ENCODE assay signal across 7 mouse cellular contexts in the genomic region with DNA sequence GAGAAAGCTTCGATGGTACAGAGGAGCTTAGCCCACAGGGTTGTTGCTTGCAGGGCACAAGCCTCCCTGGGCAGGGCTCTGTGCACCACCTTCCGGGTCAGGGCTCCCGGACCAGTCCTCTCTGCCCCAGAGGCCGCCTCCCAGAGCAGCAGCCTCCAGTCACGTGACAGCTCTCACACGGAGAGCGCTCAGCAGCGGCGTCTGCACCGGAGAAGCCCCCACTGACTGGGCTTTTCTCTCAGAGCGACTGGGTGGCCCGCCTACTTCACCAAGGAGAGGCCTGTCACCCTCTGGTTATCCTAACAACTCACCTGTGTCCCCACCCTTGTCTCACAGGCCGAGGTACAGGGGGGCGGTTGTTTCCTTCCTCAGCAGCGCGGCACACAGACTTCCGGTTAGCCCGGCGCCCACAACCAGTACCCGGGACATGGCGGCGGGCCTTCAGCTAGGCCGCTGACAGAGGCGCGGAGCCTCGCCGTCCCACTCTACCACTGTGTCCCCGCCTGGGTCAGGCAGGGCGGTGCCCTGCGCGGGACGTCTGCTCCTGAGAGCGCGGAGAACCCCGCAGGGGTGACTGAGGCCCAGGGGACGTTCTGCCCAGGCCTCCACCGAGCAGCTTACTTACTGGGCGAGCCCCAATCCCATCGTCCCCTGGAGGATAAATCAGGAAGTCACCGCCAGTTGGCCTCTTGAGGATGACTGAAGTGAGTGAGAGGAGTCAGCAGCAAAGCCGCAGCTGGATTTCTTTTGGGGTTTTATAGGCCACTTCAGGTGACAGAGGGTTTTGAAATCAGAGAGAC. TPM values are rescaled to one million over a fixed set of nuclear protein-coding genes. Genes with fewer than 3 reads are reported as not detected.
DNase-seq lines count a peak whose midpoint lies in the region; ATAC-seq lines count a peak whose summit lies in the region.
"Not testable (repeated sequence)": the region's sequence is repeated elsewhere in the genome, so short reads cannot be mapped to it uniquely, and the experiment has no call there.

A gene (minus strand): TSS at position 665 of the 800 bp plus-strand sequence.

- not testable (repeated sequence) for H3K4me3 ChIP-seq in brown adipose tissue, adult 24 weeks (ENCODE audit: insufficient read depth, low read depth, low read length); forebrain, embryonic 11.5 days (ENCODE audit: low read depth, low read length); kidney, embryonic 16.5 days (ENCODE audit: low read length)
- peak within 1 kb of the TSS; percentile 30; the same call in 1 of the 2 replicates for H3K4me3 ChIP-seq in heart, embryonic 15.5 days
- H3K4me3 ChIP-seq in limb, embryonic 15.5 days = peak within 1 kb of the TSS; percentile 19; the same call in 1 of the 2 replicates
- 0 out of 2 replicates have a peak within 1 kb of the TSS, but pooled peaks have one; percentile 13 for H3K4me3 ChIP-seq in midbrain, embryonic 14.5 days (replicated peaks; ENCODE audit: low read depth, low read length)

- H3K27ac ChIP-seq in brown adipose tissue, adult 24 weeks (replicated peaks; ENCODE audit: low read depth, low read length); forebrain, embryonic 11.5 days (ENCODE audit: low read depth, low read length); heart, embryonic 15.5 days; kidney, embryonic 16.5 days (ENCODE audit: low read length); limb, embryonic 15.5 days; midbrain, embryonic 14.5 days (replicated peaks; ENCODE audit: low read depth, low read length): not testable (repeated sequence)

- 36% methylated on average over 12 of the region's 41 CpGs for WGBS in forebrain, embryonic 11.5 days
- 24% methylated on average over 12 of the region's 41 CpGs for WGBS in heart, embryonic 15.5 days
- WGBS in kidney, embryonic 16.5 days = 45% methylated on average over 11 of the region's 41 CpGs
- 30% methylated on average over 13 of the region's 41 CpGs for WGBS in limb, embryonic 15.5 days
- WGBS in midbrain, embryonic 14.5 days = 23% methylated on average over 11 of the region's 41 CpGs

- peak; percentile 94 for ATAC-seq in forebrain, embryonic 11.5 days (replicated peaks; ENCODE audit: low FRiP score)
- peak; percentile 79 for ATAC-seq in heart, embryonic 15.5 days (replicated peaks; ENCODE audit: insufficient number of reproducible peaks, insufficient read depth, low FRiP score, low read depth)
- ATAC-seq in kidney, embryonic 16.5 days (ENCODE audit: low FRiP score, low TSS enrichment) = peak; percentile 89
- ATAC-seq in limb, embryonic 15.5 days (ENCODE audit: insufficient number of reproducible peaks, low FRiP score, low TSS enrichment, low read depth) = not testable (repeated sequence)
- peak; percentile 92 for ATAC-seq in midbrain, embryonic 14.5 days (ENCODE audit: low FRiP score, low TSS enrichment)

- not testable (repeated sequence) for H3K9ac ChIP-seq in forebrain, embryonic 11.5 days (ENCODE audit: low read length); heart, embryonic 15.5 days; kidney, embryonic 16.5 days (replicated peaks; ENCODE audit: low read length); limb, embryonic 15.5 days; midbrain, embryonic 14.5 days (replicated peaks; ENCODE audit: low read length)

- not testable (repeated sequence) for H3K36me3 ChIP-seq in forebrain, embryonic 11.5 days (ENCODE audit: control insufficient read depth, insufficient read depth, low read length); heart, embryonic 15.5 days; kidney, embryonic 16.5 days (ENCODE audit: insufficient read depth, low read length); limb, embryonic 15.5 days; midbrain, embryonic 14.5 days (ENCODE audit: control insufficient read depth, insufficient read depth, low read length)

- not testable (repeated sequence) for H3K9me3 ChIP-seq in forebrain, embryonic 11.5 days (ENCODE audit: control insufficient read depth, low read length); heart, embryonic 15.5 days (replicated peaks); kidney, embryonic 16.5 days (ENCODE audit: low read length); limb, embryonic 15.5 days; midbrain, embryonic 14.5 days (ENCODE audit: control insufficient read depth, low read length)

- H3K4me1 ChIP-seq in brown adipose tissue, adult 24 weeks (ENCODE audit: control insufficient read depth, insufficient read depth, insufficient read length, low read length); forebrain, embryonic 11.5 days (replicated peaks; ENCODE audit: control insufficient read depth, insufficient read depth, low read length); heart, embryonic 15.5 days (replicated peaks); kidney, embryonic 16.5 days (ENCODE audit: insufficient read depth, low read length); limb, embryonic 15.5 days; midbrain, embryonic 14.5 days (ENCODE audit: control insufficient read depth, insufficient read depth, low read length): not testable (repeated sequence)

- not testable (repeated sequence) for H3K4me2 ChIP-seq in forebrain, embryonic 11.5 days (ENCODE audit: low read depth, low read length, severe bottlenecking)
- peak within 1 kb of the TSS; percentile 53 for H3K4me2 ChIP-seq in heart, embryonic 15.5 days
- H3K4me2 ChIP-seq in kidney, embryonic 16.5 days (replicated peaks; ENCODE audit: low read depth, low read length) = 0 out of 2 replicates have a peak within 1 kb of the TSS, but pooled peaks have one; percentile 21
- peak within 1 kb of the TSS; percentile 13; the same call in 1 of the 2 replicates for H3K4me2 ChIP-seq in limb, embryonic 15.5 days
- H3K4me2 ChIP-seq in midbrain, embryonic 14.5 days (ENCODE audit: low read length) = peak within 1 kb of the TSS; percentile 40

- H3K27me3 ChIP-seq in forebrain, embryonic 11.5 days (ENCODE audit: control insufficient read depth, insufficient read depth, low read length); heart, embryonic 15.5 days; kidney, embryonic 16.5 days (ENCODE audit: insufficient read depth, low read length); limb, embryonic 15.5 days; midbrain, embryonic 14.5 days (ENCODE audit: control insufficient read depth, insufficient read depth, low read length): not testable (repeated sequence)

- peak; percentile 53 for DNase-seq in forebrain, embryonic 11.5 days (ENCODE audit: low spot score)
- DNase-seq in midbrain, embryonic 14.5 days = peak; percentile 13
- peak; percentile 19 to 30 for DNase-seq in spleen, postnatal 36 days (ENCODE audit: low spot score in 2 of 2)

RNA-seq across cellular contexts. Expression of the gene that starts here (rescaled TPM):
- polyA plus RNA-seq in brown adipose tissue, adult 24 weeks (2012; ENCODE audit: insufficient read depth, insufficient read length, missing spikeins) = 12.1 and 16.7 TPM in 2 replicates
- polyA plus RNA-seq in forebrain, embryonic 11.5 days (2014; fragmentation: Nextera tagmentation; extraction: Ambion mirVana) = 9.9 and 10.7 TPM in 2 replicates
- 12.7 and 13.0 TPM in 2 replicates for polyA plus RNA-seq in heart, embryonic 15.5 days (2015; fragmentation: Nextera tagmentation; extraction: Ambion mirVana)
- 16.5 and 17.8 TPM in 2 replicates for polyA plus RNA-seq in kidney, embryonic 16.5 days (2015; fragmentation: Nextera tagmentation; extraction: Ambion mirVana)
- 11.9 and 12.2 TPM in 2 replicates for polyA plus RNA-seq in limb, embryonic 15.5 days (2015; fragmentation: Nextera tagmentation; extraction: Ambion mirVana)
- polyA plus RNA-seq in midbrain, embryonic 14.5 days (2014; fragmentation: Nextera tagmentation; extraction: Ambion mirVana) = 12.8 and 16.1 TPM in 2 replicates
